ENCODE assay signal across 8 mouse cellular contexts in the genomic region with DNA sequence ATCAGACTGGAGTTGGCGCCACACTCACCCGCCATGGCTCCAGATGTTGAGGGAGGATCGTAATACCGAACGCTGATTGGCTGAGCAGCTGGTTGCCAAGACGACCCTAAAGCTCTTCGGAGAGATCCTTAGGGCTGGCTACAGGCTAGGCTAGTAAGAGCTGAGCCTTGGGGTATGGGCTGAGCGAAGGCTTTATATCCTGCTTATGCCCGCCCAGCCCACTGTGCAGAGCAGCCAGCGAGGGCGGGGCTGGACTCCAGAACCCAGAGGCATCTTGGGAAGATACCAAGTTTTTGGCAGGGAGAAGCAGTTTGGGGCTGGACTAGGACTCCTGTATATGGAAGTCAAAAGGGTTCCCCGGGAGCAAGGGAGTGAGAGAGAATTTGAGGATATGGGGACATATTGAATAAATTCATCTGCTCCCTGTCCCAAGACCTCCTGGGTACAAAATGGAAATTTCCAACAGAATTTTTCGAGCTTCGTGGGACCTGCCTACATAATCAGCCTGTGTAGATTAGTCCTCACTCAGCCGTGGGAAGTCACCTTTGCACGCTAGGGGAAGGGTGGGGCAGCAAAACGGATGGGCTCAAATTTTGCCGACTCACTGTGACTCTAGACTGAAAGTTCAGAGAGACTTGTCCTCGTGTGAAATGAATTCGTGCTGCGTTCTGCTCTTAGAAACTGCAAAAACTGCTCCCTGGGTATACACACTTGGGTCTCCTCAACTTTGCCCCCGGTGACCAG. TPM values are rescaled to one million over a fixed set of nuclear protein-coding genes. Genes with fewer than 3 reads are reported as not detected.
A peak's percentile ranks its signal among the peaks of the same experiment; 100 is the strongest.
DNase-seq lines count a peak whose midpoint lies in the region; ATAC-seq lines count a peak whose summit lies in the region.

TSS of gene Nqo1 (minus strand) at position 169 of the 744 bp plus-strand sequence.

- peaks cover 22% of the 10 kb centered on the region for H3K4me1 ChIP-seq in hindbrain, embryonic 15.5 days (replicated peaks)

- peak within 1 kb of the TSS; percentile 38 for H3K27ac ChIP-seq in hindbrain, embryonic 15.5 days (replicated peaks)

- peak; percentile 97 for ATAC-seq in hindbrain, embryonic 15.5 days (ENCODE audit: low FRiP score, low read depth)

- 15% methylated on average over 22 of the region's 22 CpGs for WGBS in hindbrain, embryonic 15.5 days

- peak within 1 kb of the TSS; percentile 23; the same call in 1 of the 2 replicates for H3K9ac ChIP-seq in hindbrain, embryonic 15.5 days

- H3K9me3 ChIP-seq in hindbrain, embryonic 15.5 days = no peaks in the 10 kb centered on the region

- DNase-seq in ZHBTc4 (ENCODE audit: low read depth, low spot score) = peak; percentile 99
- DNase-seq in cerebellum, postnatal 4 days (ENCODE audit: low spot score in 2 of 2) = peak; percentile 30 to 56
- peak; percentile 84 for DNase-seq in gastrocnemius, adult 18-20 months (ENCODE audit: low spot score)
- DNase-seq in layer of hippocampus, postnatal 36 days = peak; percentile 28 to 48
- peak; percentile 78 for DNase-seq in lung, postnatal 25 days (ENCODE audit: low spot score)
- peak; percentile 81 for DNase-seq in retina, embryonic 14.5 days (ENCODE audit: low spot score)
- DNase-seq in thymus, postnatal 36 days = peak; percentile 24 to 57

- H3K27me3 ChIP-seq in hindbrain, embryonic 15.5 days = no peaks in the 10 kb centered on the region

- peak within 1 kb of the TSS; percentile 35 for H3K4me3 ChIP-seq in hindbrain, embryonic 15.5 days

- peak within 1 kb of the TSS; percentile 67 for H3K4me2 ChIP-seq in hindbrain, embryonic 15.5 days

- H3K36me3 ChIP-seq in hindbrain, embryonic 15.5 days = no peaks in the 10 kb centered on the region

RNA-seq across cellular contexts. Expression of gene Nqo1, which starts in this region (rescaled TPM):
- 10 to 100 TPM; 28.9 to 45.2 TPM for total RNA-seq in gastrocnemius, adult 18-20 months (2021)
- polyA plus RNA-seq in hindbrain, embryonic 15.5 days (2015; fragmentation: Nextera tagmentation; extraction: Ambion mirVana) = 8.5 and 9.2 TPM in 2 replicates
- 1 to 10 TPM; 5.5 to 6.4 TPM for total RNA-seq in layer of hippocampus, postnatal 36 days (2021)

Comparison
In these comparisons a context has a peak if more than half of its experiments do, and no peak if none do; other contexts are left out.
1. Peak in every context shown above with its lines: DNase-seq, ATAC-seq, H3K4me3 ChIP-seq and H3K27ac ChIP-seq.
2. RNA of gene Nqo1 (total RNA-seq): 28.9 to 45.2 TPM in gastrocnemius, adult 18-20 months; 5.5 to 6.4 TPM in layer of hippocampus, postnatal 36 days; every median in the first group is over 4 times any median in the second.
3. DNase-seq: peak in every context shown above with its lines; median percentile 99 in ZHBTc4; 84 in gastrocnemius, adult 18-20 months; 81 in retina, embryonic 14.5 days; 78 in lung, postnatal 25 days; 43 in cerebellum, postnatal 4 days; 40 in thymus, postnatal 36 days; 38 in layer of hippocampus, postnatal 36 days.